Mouse (Mus musculus): Measurements from ENCODE around the gene Cdk16. TPM values are rescaled to one million over a fixed set of nuclear protein-coding genes. Genes with fewer than 3 reads are reported as not detected.

Cdk16 gene
- polyA plus RNA-seq (2016; fragmentation: Nextera tagmentation; extraction: Ambion mirVana), result 140 and 141 TPM in 2 replicates

DNA sequence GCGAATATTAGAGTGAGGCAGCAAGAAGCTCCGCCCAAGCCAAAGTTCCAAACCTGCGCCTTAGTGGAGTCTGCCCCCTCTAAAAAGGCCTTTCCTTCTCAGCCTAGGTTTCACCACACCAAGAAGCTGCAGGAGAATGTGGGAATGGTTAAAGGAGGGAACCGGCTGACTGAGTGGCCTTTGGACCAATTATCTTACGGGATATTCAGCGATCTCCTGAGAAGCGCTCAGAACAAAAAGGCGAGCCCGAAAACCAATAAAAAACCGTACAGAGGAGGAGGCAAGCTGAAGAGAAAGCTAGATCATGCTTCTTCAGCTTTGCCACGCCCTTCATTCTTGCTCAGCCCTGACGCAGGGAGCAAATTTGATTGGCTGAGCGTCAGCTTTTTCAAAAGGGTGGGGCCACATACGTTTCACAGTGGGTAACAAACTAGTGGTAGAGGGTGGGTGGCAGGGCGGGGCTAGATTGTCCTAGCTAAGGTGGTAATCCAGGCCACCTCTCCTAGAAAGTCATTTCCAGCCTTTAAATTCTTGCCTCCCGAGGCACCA lies at the start of gene Cdk16:
Gene Cdk16, plus strand, starts transcription at position 436 of the 549 bp plus-strand sequence.
- ATAC-seq (ENCODE audit: insufficient number of reproducible peaks, low FRiP score), result peak; percentile 94
- H3K36me3 ChIP-seq, result peaks cover 11% of the 10 kb centered on the region
- no peaks in the 10 kb centered on the region for H3K9me3 ChIP-seq (replicated peaks)
- peak within 1 kb of the TSS; percentile 78 for H3K4me2 ChIP-seq
- peak within 1 kb of the TSS; percentile 99 for H3K27ac ChIP-seq (ENCODE audit: poor library complexity, severe bottlenecking)
- peaks cover 27% of the 10 kb centered on the region; the same call in 1 of the 2 replicates for H3K4me1 ChIP-seq (replicated peaks)
- 14% methylated on average over 16 of the region's 16 CpGs for WGBS
- peak within 1 kb of the TSS; percentile 78 for H3K4me3 ChIP-seq
- no peaks in the 10 kb centered on the region for H3K27me3 ChIP-seq (replicated peaks)
- peak within 1 kb of the TSS; percentile 95 for H3K9ac ChIP-seq

GRCm38 (mm10) chrX:20638141-20638540 lies 49.6 kb upstream of the Cdk16 start:
- Histone ChIP-seq H3K4me3 (no peak overlapping the region), H3K27ac (ENCODE audit: poor library complexity, severe bottlenecking) (no peak overlapping the region), H3K27me3 (replicated peaks) (no peaks in the 10 kb centered on the region), H3K36me3 (peaks cover 67% of the 10 kb centered on the region), H3K4me2 (no peak overlapping the region), H3K9me3 (replicated peaks) (no peaks in the 10 kb centered on the region), H3K4me1 (replicated peaks) (no peaks in the 10 kb centered on the region), H3K9ac (no peak overlapping the region)
- 89% methylated on average over 2 of the region's 2 CpGs for WGBS
- ATAC-seq (ENCODE audit: insufficient number of reproducible peaks, low FRiP score), result no peak

GRCm38 (mm10) chrX:20644780-20645179 lies 43.0 kb upstream of the Cdk16 start:
- no peaks in the 10 kb centered on the region for H3K4me1 ChIP-seq (replicated peaks)
- no peak overlapping the region for H3K4me2 ChIP-seq
- H3K27ac ChIP-seq (ENCODE audit: poor library complexity, severe bottlenecking), result no peak overlapping the region
- ATAC-seq (ENCODE audit: insufficient number of reproducible peaks, low FRiP score), result no peak
- no peaks in the 10 kb centered on the region for H3K9me3 ChIP-seq (replicated peaks)
- 83% methylated on average over 5 of the region's 5 CpGs for WGBS
- H3K36me3 ChIP-seq, result peaks cover 85% of the 10 kb centered on the region
- H3K4me3 ChIP-seq, result no peak overlapping the region
- H3K27me3 ChIP-seq (replicated peaks), result no peaks in the 10 kb centered on the region
- no peak overlapping the region for H3K9ac ChIP-seq

DNA sequence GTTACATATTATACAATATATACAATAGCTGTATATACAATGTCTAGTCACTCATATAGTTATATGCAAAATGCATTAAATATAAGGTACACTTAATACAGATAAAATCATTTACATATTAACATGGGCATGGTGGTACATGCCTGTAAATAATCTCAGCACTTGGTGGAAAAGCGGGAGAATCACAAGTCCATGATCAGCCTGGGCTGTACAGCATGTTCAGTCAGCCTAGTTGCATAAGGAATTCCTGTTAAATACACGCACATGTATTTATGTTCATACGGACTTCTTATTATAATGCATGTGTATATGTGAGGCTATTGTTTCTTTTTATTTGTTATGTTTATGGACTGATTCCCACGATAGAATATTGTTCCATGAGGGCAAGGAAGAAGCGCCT lies 30.2 kb upstream of the Cdk16 start:
- 0 out of 2 replicates have a peak overlapping the region, but pooled peaks have one; percentile 58 for H3K4me3 ChIP-seq
- no peaks in the 10 kb centered on the region for H3K27me3 ChIP-seq (replicated peaks)
- no peaks in the 10 kb centered on the region for H3K9me3 ChIP-seq (replicated peaks)
- no peaks in the 10 kb centered on the region for H3K36me3 ChIP-seq
- no peak overlapping the region for H3K9ac ChIP-seq
- 21% methylated on average over 5 of the region's 5 CpGs for WGBS
- no peaks in the 10 kb centered on the region for H3K4me1 ChIP-seq (replicated peaks)
- H3K4me2 ChIP-seq, result peak overlapping the region; percentile 72
- no peak overlapping the region for H3K27ac ChIP-seq (ENCODE audit: poor library complexity, severe bottlenecking)
- no peak for ATAC-seq (ENCODE audit: insufficient number of reproducible peaks, low FRiP score)

- peak within 1 kb of the TSS; percentile 53 for H3K27ac ChIP-seq (ENCODE audit: poor library complexity, severe bottlenecking)
- H3K36me3 ChIP-seq, result no peaks in the 10 kb centered on the region
- no peaks in the 10 kb centered on the region for H3K27me3 ChIP-seq (replicated peaks)
- peak within 1 kb of the TSS; percentile 72 for H3K4me2 ChIP-seq
- no peaks in the 10 kb centered on the region for H3K4me1 ChIP-seq (replicated peaks)
- 8% methylated on average over 27 of the region's 27 CpGs for WGBS
- peak; percentile 85 for ATAC-seq (ENCODE audit: insufficient number of reproducible peaks, low FRiP score)
- peak within 1 kb of the TSS; percentile 72 for H3K9ac ChIP-seq
- no peaks in the 10 kb centered on the region for H3K9me3 ChIP-seq (replicated peaks)
- H3K4me3 ChIP-seq, result peak within 1 kb of the TSS; percentile 58
Measured at GRCm38 (mm10) chrX:20658026-20658652, 29.6 kb upstream of the Cdk16 start, which contains the start of gene Uba1. Gene Uba1 (plus strand): TSS chrX:20658326.

DNA sequence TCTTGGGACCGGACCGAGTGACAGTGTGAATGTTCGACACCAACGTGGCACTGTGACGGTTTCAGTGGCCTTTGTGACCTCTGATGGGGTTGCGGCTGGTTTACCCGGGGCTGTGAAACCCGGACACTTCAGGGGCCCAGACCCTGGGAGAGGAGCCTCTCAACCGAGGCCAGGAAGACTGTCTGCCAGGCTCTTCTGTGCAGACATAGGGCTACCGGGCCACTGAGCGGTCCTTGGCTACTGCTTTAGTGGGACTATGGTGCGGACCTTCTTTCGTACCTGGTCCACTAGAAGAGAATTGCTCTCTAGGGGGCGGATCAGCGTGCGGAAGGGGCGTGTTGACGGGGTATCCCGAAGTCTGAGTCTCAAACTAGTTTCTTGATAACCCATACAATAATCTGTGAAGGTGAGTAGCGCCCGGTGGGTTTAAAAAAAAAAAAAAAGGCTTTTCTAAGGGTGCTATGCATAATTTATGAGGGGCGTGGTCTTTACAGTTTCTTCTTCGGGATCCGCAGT lies 28.8 kb upstream of the Cdk16 start:
- 16% methylated on average over 24 of the region's 24 CpGs for WGBS
- 0 out of 2 replicates have a peak, but pooled peaks have one; percentile 15 for ATAC-seq (ENCODE audit: insufficient number of reproducible peaks, low FRiP score)

DNA sequence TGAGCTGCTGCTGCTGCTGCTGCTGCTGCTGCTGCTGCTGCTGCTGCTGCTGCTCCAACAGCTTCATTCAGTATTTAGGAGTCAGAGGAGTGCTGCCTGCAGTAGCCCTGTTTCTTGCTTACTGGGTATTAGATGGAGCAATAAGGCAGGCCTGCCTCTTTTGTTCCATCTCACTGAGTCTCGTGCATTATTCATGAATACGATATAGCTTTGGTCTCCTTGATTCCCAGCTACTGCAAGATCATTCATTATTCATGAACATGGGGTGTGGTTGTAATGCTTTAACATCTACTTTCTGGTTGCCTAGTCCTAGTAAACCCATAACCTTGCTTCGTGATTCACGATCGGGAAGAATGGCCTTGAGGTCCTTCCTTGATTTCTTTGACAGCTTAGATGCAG lies 25.4 kb upstream of the Cdk16 start:
- 23% methylated on average over 5 of the region's 5 CpGs for WGBS
- Histone ChIP-seq H3K4me3 (no peak overlapping the region), H3K27me3 (replicated peaks) (no peaks in the 10 kb centered on the region), H3K36me3 (0 out of 2 replicates have a peak, but pooled peaks cover 3% of the 10 kb centered on the region), H3K9me3 (replicated peaks) (no peaks in the 10 kb centered on the region), H3K4me1 (replicated peaks) (peaks cover 12% of the 10 kb centered on the region), H3K9ac (no peak overlapping the region), H3K4me2 (no peak overlapping the region), H3K27ac (ENCODE audit: poor library complexity, severe bottlenecking) (no peak overlapping the region)
- no peak for ATAC-seq (ENCODE audit: insufficient number of reproducible peaks, low FRiP score)

More for the DNA sequence above, 28.8 kb upstream of the Cdk16 start:
- H3K9ac ChIP-seq, result peak overlapping the region; percentile 72
- peak overlapping the region; percentile 53; the same call in 1 of the 2 replicates for H3K27ac ChIP-seq (ENCODE audit: poor library complexity, severe bottlenecking)
- H3K27me3 ChIP-seq (replicated peaks), result no peaks in the 10 kb centered on the region
- peak overlapping the region; percentile 72 for H3K4me2 ChIP-seq
- no peaks in the 10 kb centered on the region for H3K9me3 ChIP-seq (replicated peaks)
- no peaks in the 10 kb centered on the region for H3K4me1 ChIP-seq (replicated peaks)
- H3K4me3 ChIP-seq, result peak overlapping the region; percentile 58
- H3K36me3 ChIP-seq, result no peaks in the 10 kb centered on the region

DNA sequence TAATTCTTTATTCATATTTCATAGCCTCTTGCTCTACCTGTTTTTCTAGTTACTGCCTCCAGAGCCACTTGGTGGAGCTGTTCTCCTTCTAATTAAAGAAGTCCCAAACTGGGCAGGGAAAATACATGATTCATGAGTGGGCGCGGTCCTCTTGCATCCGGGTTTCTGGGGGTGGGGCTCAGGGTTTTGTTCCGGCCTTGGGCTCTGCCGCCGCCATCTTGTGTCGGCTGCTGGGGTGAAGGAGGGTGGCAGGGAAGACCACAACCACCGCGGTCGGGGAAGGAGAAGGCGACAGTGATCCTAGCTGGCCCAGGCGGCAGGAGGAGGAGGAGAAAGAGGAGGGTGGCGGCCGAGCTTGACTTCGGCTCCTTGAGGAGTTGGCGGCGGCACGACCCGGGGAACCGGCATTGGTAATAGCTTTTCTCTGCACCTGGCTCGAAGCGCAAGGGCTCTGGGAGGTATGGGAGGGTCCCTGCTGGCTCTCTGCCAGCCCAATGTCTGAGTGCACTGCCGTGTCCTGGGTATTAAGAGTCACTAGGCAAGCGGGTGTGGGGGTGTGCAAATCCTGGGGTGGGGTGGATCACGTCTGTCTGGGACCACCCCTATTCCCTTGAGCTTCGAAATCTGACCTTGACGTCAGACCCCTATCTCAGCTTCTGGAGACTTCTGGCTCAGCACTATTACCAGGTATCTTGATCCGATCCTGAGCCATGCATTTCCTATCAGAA lies 24.9 kb upstream of the Cdk16 start:
- no peaks in the 10 kb centered on the region for H3K27me3 ChIP-seq (replicated peaks)
- ATAC-seq (ENCODE audit: insufficient number of reproducible peaks, low FRiP score), result peak; percentile 87

GRCm38 (mm10) chrX:20663444-20663790 lies 24.3 kb upstream of the Cdk16 start:
- Histone ChIP-seq H3K27ac (ENCODE audit: poor library complexity, severe bottlenecking) (peak overlapping the region; percentile 75), H3K4me2 (peak overlapping the region; percentile 77), H3K4me3 (peak overlapping the region; percentile 72), H3K27me3 (replicated peaks) (no peaks in the 10 kb centered on the region), H3K4me1 (replicated peaks) (peaks cover 12% of the 10 kb centered on the region), H3K36me3 (peaks cover 5% of the 10 kb centered on the region), H3K9me3 (replicated peaks) (no peaks in the 10 kb centered on the region), H3K9ac (peak overlapping the region; percentile 83)
- ATAC-seq (ENCODE audit: insufficient number of reproducible peaks, low FRiP score), result no peak; the same call in 1 of the 2 replicates
- WGBS, result 14% methylated on average over 9 of the region's 9 CpGs

More for the DNA sequence above, 24.9 kb upstream of the Cdk16 start:
- H3K4me2 ChIP-seq, result peak overlapping the region; percentile 77
- H3K9me3 ChIP-seq (replicated peaks), result no peaks in the 10 kb centered on the region
- WGBS, result 15% methylated on average over 24 of the region's 28 CpGs
- H3K9ac ChIP-seq, result peak overlapping the region; percentile 83
- H3K27ac ChIP-seq (ENCODE audit: poor library complexity, severe bottlenecking), result peak overlapping the region; percentile 75
- H3K36me3 ChIP-seq, result 0 out of 2 replicates have a peak, but pooled peaks cover 3% of the 10 kb centered on the region
- H3K4me1 ChIP-seq (replicated peaks), result peaks cover 12% of the 10 kb centered on the region
- H3K4me3 ChIP-seq, result peak overlapping the region; percentile 72

DNA sequence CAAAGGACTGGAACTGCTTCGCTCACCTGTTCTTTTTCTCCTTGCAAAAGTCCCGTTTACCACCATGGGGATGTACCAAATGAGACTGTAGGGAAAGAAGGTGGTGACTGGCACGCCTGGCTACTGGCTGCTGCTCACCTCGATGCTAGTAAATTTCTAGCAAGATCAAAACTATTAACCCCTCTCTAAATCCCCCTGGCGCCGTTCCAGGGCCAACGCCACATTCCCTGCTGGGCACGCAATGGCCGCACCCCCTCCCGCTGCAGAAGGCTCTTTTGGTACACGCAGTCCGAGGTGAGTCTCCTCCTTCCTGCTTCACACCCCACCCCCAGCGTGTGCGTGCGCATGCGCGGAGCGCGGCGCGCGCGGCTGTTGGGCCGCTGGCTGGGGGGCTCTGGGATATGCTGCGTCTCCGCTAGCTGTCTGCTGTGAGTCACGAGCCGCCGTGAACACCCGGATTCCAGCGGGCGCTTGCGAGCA lies 354 bp downstream of the Cdk16 start:
- Histone ChIP-seq H3K4me3 (peak overlapping the region; percentile 78), H3K27ac (ENCODE audit: poor library complexity, severe bottlenecking) (peak overlapping the region; percentile 99), H3K4me1 (replicated peaks) (peaks cover 27% of the 10 kb centered on the region; the same call in 1 of the 2 replicates), H3K9ac (peak overlapping the region; percentile 95), H3K36me3 (peaks cover 11% of the 10 kb centered on the region), H3K4me2 (peak overlapping the region; percentile 78), H3K27me3 (replicated peaks) (no peaks in the 10 kb centered on the region), H3K9me3 (replicated peaks) (no peaks in the 10 kb centered on the region)
- ATAC-seq (ENCODE audit: insufficient number of reproducible peaks, low FRiP score), result peak; percentile 93
- 14% methylated on average over 33 of the region's 33 CpGs for WGBS

- no peaks in the 10 kb centered on the region for H3K27me3 ChIP-seq (replicated peaks)
- H3K4me3 ChIP-seq, result peak overlapping the region; percentile 78
- peak; percentile 79 for ATAC-seq (ENCODE audit: insufficient number of reproducible peaks, low FRiP score)
- 8% methylated on average over 23 of the region's 35 CpGs for WGBS
- H3K4me2 ChIP-seq, result peak overlapping the region; percentile 78
- peaks cover 27% of the 10 kb centered on the region; the same call in 1 of the 2 replicates for H3K4me1 ChIP-seq (replicated peaks)
- H3K9ac ChIP-seq, result peak overlapping the region; percentile 95
- no peaks in the 10 kb centered on the region for H3K9me3 ChIP-seq (replicated peaks)
- peak overlapping the region; percentile 99 for H3K27ac ChIP-seq (ENCODE audit: poor library complexity, severe bottlenecking)
- H3K36me3 ChIP-seq, result peaks cover 13% of the 10 kb centered on the region
Measured at GRCm38 (mm10) chrX:20688615-20689014, 861 bp downstream of the Cdk16 start.
